Mouse (Mus musculus) CH12.LX (cell line): ENCODE results near the gene Pced1b. TPM values are rescaled to one million over a fixed set of nuclear protein-coding genes. Genes with fewer than 3 reads are reported as not detected.

ENCODE experiments used
- DNase-seq: peaks from one replicate; pipeline ENCODE4 v3.0.0-alpha.2; 2013; ENCODE audit errors: extremely low read depth
- H3K27ac ChIP-seq: 2 replicates; pipeline ENCODE4 v1.5.1; 2012; ENCODE audit warnings: low read depth, mild to moderate bottlenecking, control low read depth, moderate library complexity; ENCODE audit not compliant: insufficient read depth
- H3K27me3 ChIP-seq: replicated peaks from 2 replicates; pipeline ENCODE3; 2012; ENCODE audit warnings: inconsistent platforms
- H3K36me3 ChIP-seq, 2 experiments: replicated peaks in 1 of 2; 2 replicates each; pipeline versions ENCODE3 to v1.6.1; 2012; ENCODE audit warnings: inconsistent platforms in 1 of 2, low read length in 1 of 2, mild to moderate bottlenecking in 1 of 2, mixed read lengths in 1 of 2, moderate library complexity in 1 of 2; ENCODE audit not compliant: control insufficient read depth in 1 of 2, insufficient read depth in 1 of 2
- H3K4me1 ChIP-seq, 2 experiments: 2 replicates each; pipeline ENCODE4 v1.6.1; 2012; ENCODE audit warnings: inconsistent platforms in 1 of 2, moderate library complexity in 1 of 2; ENCODE audit not compliant: insufficient read depth in 2 of 2, control insufficient read depth in 1 of 2
- H3K4me2 ChIP-seq: 2 replicates; pipeline ENCODE4 v1.6.1; 2012; ENCODE audit warnings: low read depth, mild to moderate bottlenecking, control low read depth; ENCODE audit not compliant: poor library complexity, insufficient read depth, severe bottlenecking
- H3K4me3 ChIP-seq, 3 experiments: fragments of 150-350 bp in 1 of 3; sonication (generic) in 1 of 3; replicated peaks in 1 of 3; 2 replicates each; pipeline versions ENCODE3 to v1.5.1; 2011 to 2012; ENCODE audit warnings: low read depth in 2 of 3, low read length in 2 of 3, mild to moderate bottlenecking in 2 of 3, moderate library complexity in 2 of 3, control low read depth in 1 of 3, improper control_type of control experiment in 1 of 3, inconsistent platforms in 1 of 3, mixed read lengths in 1 of 3; ENCODE audit not compliant: poor library complexity in 1 of 3
- H3K79me2 ChIP-seq: replicated peaks from 2 replicates; pipeline ENCODE4 v1.6.1; 2012; ENCODE audit warnings: mild to moderate bottlenecking, moderate library complexity; ENCODE audit not compliant: control insufficient read depth, poor library complexity, insufficient read depth, severe bottlenecking; ENCODE audit errors: extremely low read depth
- H3K9ac ChIP-seq: 2 replicates; pipeline ENCODE4 v1.6.1; 2012; ENCODE audit warnings: low read depth, mild to moderate bottlenecking, control low read depth, moderate library complexity; ENCODE audit not compliant: insufficient read depth
- H3K9me3 ChIP-seq: replicated peaks from 2 replicates; pipeline ENCODE3; 2012; ENCODE audit warnings: low read length, inconsistent platforms, mixed read lengths
- CHD1 ChIP-seq: IDR thresholded peaks from 2 replicates; pipeline ENCODE4 v1.6.1; 2012; ENCODE audit warnings: low read depth, low read length, improper control_type of control experiment, inconsistent platforms
- CTCF ChIP-seq, 2 experiments: IDR thresholded peaks in 1 of 2; conservative IDR thresholded peaks in 1 of 2; 2 replicates each; pipeline ENCODE4 v1.5.1; 2011 to 2012; ENCODE audit warnings: low read depth in 2 of 2, low read length in 2 of 2, improper control_type of control experiment in 1 of 2, inconsistent platforms in 1 of 2, mild to moderate bottlenecking in 1 of 2, moderate library complexity in 1 of 2
- ELF1 ChIP-seq: IDR thresholded peaks from 2 replicates; pipeline ENCODE4 v1.6.1; 2014; ENCODE audit warnings: low read depth, mild to moderate bottlenecking, inconsistent platforms, low read length, improper control_type of control experiment
- EP300 ChIP-seq: IDR thresholded peaks from 2 replicates; pipeline ENCODE4 v1.6.1; 2011; ENCODE audit warnings: low read length, improper control_type of control experiment
- GABPA ChIP-seq: IDR thresholded peaks from 2 replicates; pipeline ENCODE4 v1.6.1; 2012; ENCODE audit warnings: low read depth, low read length, improper control_type of control experiment, inconsistent platforms; ENCODE audit not compliant: insufficient replicate concordance
- HCFC1 ChIP-seq: IDR thresholded peaks from 2 replicates; pipeline ENCODE4 v1.6.1; 2012; ENCODE audit warnings: low read depth, mild to moderate bottlenecking, inconsistent platforms, low read length, improper control_type of control experiment
- IRF4 ChIP-seq: IDR thresholded peaks from 2 replicates; pipeline ENCODE4 v1.6.1; 2014; ENCODE audit warnings: low read depth, mild to moderate bottlenecking, inconsistent platforms, low read length, improper control_type of control experiment
- MAFK ChIP-seq: IDR thresholded peaks from 2 replicates; pipeline ENCODE4 v1.6.1; 2011; ENCODE audit warnings: low read length, improper control_type of control experiment; ENCODE audit not compliant: insufficient replicate concordance
- MAX ChIP-seq: IDR thresholded peaks from 2 replicates; pipeline ENCODE4 v1.6.1; 2011; ENCODE audit warnings: low read length, improper control_type of control experiment
- MAZ ChIP-seq: IDR thresholded peaks from 2 replicates; pipeline ENCODE4 v1.6.1; 2012; ENCODE audit warnings: low read depth, mild to moderate bottlenecking, inconsistent platforms, low read length, improper control_type of control experiment, moderate library complexity
- MXI1 ChIP-seq: IDR thresholded peaks from 2 replicates; pipeline ENCODE4 v1.6.1; 2011; ENCODE audit warnings: mild to moderate bottlenecking, low read depth, low read length, improper control_type of control experiment
- NRF1 ChIP-seq: IDR thresholded peaks from 2 replicates; pipeline ENCODE4 v1.6.1; 2014; ENCODE audit warnings: low read depth, mild to moderate bottlenecking, inconsistent platforms, low read length, improper control_type of control experiment, moderate library complexity
- PAX5 ChIP-seq: IDR thresholded peaks from 2 replicates; pipeline ENCODE4 v1.6.1; 2012; ENCODE audit warnings: low read length, inconsistent platforms, mixed read lengths
- POLR2A ChIP-seq: IDR thresholded peaks from 2 replicates; pipeline ENCODE4 v1.6.1; 2011; ENCODE audit warnings: low read depth, mild to moderate bottlenecking, improper control_type of control experiment, low read length
- POLR2AphosphoS2 ChIP-seq: IDR thresholded peaks from 2 replicates; pipeline ENCODE4 v1.6.1; 2011; ENCODE audit warnings: low read depth, low read length, improper control_type of control experiment
- RAD21 ChIP-seq: IDR thresholded peaks from 2 replicates; pipeline ENCODE4 v1.6.1; 2011; ENCODE audit warnings: low read depth, mild to moderate bottlenecking, low read length, improper control_type of control experiment, moderate library complexity
- SIN3A ChIP-seq: IDR thresholded peaks from 2 replicates; pipeline ENCODE4 v1.6.1; 2012; ENCODE audit warnings: low read length, improper control_type of control experiment, inconsistent platforms
- TBP ChIP-seq: conservative IDR thresholded peaks from 2 replicates; pipeline ENCODE4 v1.6.1; 2011; ENCODE audit warnings: low read depth, low read length, improper control_type of control experiment
- TCF12 ChIP-seq: IDR thresholded peaks from 2 replicates; pipeline ENCODE4 v1.6.1; 2014; ENCODE audit warnings: low read depth, mild to moderate bottlenecking, inconsistent platforms, low read length, improper control_type of control experiment
- UBTF ChIP-seq: IDR thresholded peaks from 2 replicates; pipeline ENCODE4 v1.6.1; 2012; ENCODE audit warnings: low read depth, mild to moderate bottlenecking, inconsistent platforms, low read length, improper control_type of control experiment, moderate library complexity
- USF1 ChIP-seq: IDR thresholded peaks from 2 replicates; pipeline ENCODE4 v1.6.1; 2014; ENCODE audit warnings: low read depth, mild to moderate bottlenecking, inconsistent platforms, low read length, improper control_type of control experiment
- dilution Hi-C: fragments of 300-500 bp; cut with MboI; formaldehyde crosslinking; loops from 2 replicates; pipeline ENCODE4 v1.14.3; 2020; ENCODE audit warnings: low sequenced_read_pairs; ENCODE audit not compliant: extremely low pct_unique_long_range_greater_than_20kb, extremely low pct_ligation_motif_present
- in situ Hi-C: fragments of 300-500 bp; cut with MboI; formaldehyde crosslinking; loops from 3 replicates; pipeline ENCODE4 v1.14.3; 2019; ENCODE audit warnings: low sequenced_read_pairs, low pct_ligation_motif_present, low pct_unique_long_range_greater_than_20kb, mixed read lengths
- polyA plus RNA-seq: library from polyadenylated mRNA; unstranded; fragments of >175 nt; gene quantifications from 2 replicates; pipeline ENCODE4 v1.2.1, GENCODE M21; 2012; ENCODE audit warnings: low read depth; ENCODE audit not compliant: insufficient read length
- total RNA-seq, 2 experiments: library from RNA; depleted of rRNA; stranded (reverse); fragments of 300-350 nt in 1 of 2; fragments of >200 nt in 1 of 2; gene quantifications; 2 replicates each; pipeline ENCODE4 v1.2.3; 2012 to 2014

The Pced1b gene
- total and polyA plus RNA-seq, 3 experiments = 12.3 to 44.2 (median 21.1) TPM

DNA sequence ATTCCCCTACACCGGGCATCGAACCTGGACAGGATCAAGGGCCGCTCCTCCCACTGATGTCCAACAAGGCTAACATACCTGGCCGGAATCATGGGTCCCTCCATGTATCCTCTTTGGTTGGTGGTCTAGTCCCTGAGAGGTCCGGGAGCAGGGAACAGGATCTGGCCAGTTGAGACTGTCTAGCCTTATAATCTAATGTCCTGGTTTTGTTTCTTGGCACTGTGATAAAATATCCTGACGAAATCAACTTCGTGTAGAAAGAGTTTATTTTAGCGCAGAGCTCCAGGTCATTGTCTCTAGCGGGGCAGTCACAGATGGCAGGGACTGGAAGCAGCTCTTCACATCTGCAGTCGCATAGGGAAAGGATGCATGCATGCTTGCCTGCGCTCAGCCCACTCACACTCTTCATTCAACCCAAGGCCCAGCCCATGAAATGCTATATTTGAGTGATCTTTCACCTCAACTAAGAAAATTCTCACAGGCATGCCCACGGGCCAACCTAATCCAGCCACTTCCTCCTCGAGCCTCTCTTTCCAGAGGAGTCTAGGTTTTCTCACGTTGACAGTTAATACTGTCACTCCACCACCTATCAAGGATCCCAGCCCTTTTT, 19.4 kb downstream of the Pced1b start:
- TF ChIP-seq POLR2A (no peak), MAX (no peak), PAX5 (no peak), CHD1 (no peak), MXI1 (no peak), UBTF (no peak), RAD21 (no peak)
- Histone ChIP-seq H3K9me3 (no peaks in the 10 kb centered on the region), H3K36me3 (no peaks in the 10 kb centered on the region), H3K79me2 (no peaks in the 10 kb centered on the region), H3K9ac (no peak overlapping the region), H3K27ac (no peak overlapping the region), H3K4me1 (peaks cover 6 to 30% of the 10 kb centered on the region in 2 experiments), H3K4me3 (no peak overlapping the region), H3K27me3 (no peaks in the 10 kb centered on the region), H3K4me2 (no peak overlapping the region)
- in situ Hi-C loops = no loop called here
- no peak for DNase-seq
- dilution Hi-C loops = no loop called here

DNA sequence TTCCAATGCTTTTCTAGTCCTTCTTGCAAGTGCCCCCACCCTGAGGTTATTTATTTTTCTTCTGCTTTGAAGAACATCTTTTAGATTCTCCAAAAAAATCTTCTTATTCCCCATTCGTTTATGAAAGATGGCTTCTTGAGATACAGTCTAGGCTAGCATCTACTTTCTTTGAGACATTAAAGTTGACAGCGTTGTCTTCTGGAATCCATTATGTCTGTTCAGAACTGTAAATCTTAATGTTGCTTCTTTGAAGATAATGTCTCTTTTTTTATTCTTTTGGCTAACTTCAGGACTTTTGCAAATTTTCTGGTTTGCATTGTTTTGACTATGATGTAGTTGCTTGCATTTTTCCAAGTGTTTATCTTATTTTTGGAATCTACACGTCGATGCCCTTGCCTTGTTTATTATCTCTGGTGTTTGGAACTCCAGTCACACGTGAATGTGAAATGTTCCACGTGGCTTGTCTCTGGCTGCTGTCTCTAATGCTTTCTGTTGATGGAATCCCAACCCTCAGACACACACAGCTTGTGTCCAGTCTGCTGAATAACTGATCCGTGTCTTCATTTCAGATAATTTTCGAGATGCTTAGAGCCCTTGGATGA, 20.3 kb downstream of the Pced1b start:
- Histone ChIP-seq H3K9me3 (no peaks in the 10 kb centered on the region), H3K27me3 (no peaks in the 10 kb centered on the region), H3K27ac (no peak overlapping the region), H3K4me3 (no peak overlapping the region), H3K4me2 (no peak overlapping the region), H3K4me1 (peaks cover 5 to 30% of the 10 kb centered on the region in 2 experiments), H3K36me3 (no peaks in the 10 kb centered on the region), H3K79me2 (no peaks in the 10 kb centered on the region), H3K9ac (no peak overlapping the region)
- dilution Hi-C loops = no loop called here
- in situ Hi-C loops = no loop called here
- DNase-seq = no peak
- no peak for TF ChIP-seq CTCF (conservative IDR thresholded peaks at IDR 0.05 in 1 of 2, IDR thresholded peaks at IDR 0.05 in 1 of 2; ENCODE audit: low read depth in 2 of 2, low read length in 2 of 2)
- TF ChIP-seq POLR2A = no peak
- no peak for TF ChIP-seq ELF1
- TF ChIP-seq USF1 = no peak
- no peak for TF ChIP-seq TCF12
- no peak for TF ChIP-seq IRF4
- no peak for TF ChIP-seq MAFK
- no peak for TF ChIP-seq EP300
- TF ChIP-seq MAZ = no peak
- no peak for TF ChIP-seq TBP
- TF ChIP-seq POLR2AphosphoS2 = no peak
- TF ChIP-seq PAX5 = no peak
- no peak for TF ChIP-seq HCFC1
- TF ChIP-seq NRF1 = no peak
- no peak for TF ChIP-seq CHD1
- no peak for TF ChIP-seq SIN3A
- TF ChIP-seq UBTF = no peak
- TF ChIP-seq GABPA = no peak
- TF ChIP-seq MAX = no peak
